Mouse (Mus musculus): Measurements from ENCODE around the gene Pole2. TPM values are rescaled to one million over a fixed set of nuclear protein-coding genes. Genes with fewer than 3 reads are reported as not detected.

Gene Pole2
- polyA plus RNA-seq, 1 experiment = 2.9 TPM

GRCm38 (mm10) chr12:69214393-69214792 lies 13.6 kb downstream of the Pole2 start:
- DNase-seq = no peak
- 86% methylated on average over 7 of the region's 7 CpGs for WGBS
- Histone ChIP-seq H3K4me3 (replicated peaks; ENCODE audit: extremely low read depth, low read depth, low read length) (no peak overlapping the region), H3K4me1 (ENCODE audit: control insufficient read depth, insufficient read depth, low read length) (no peaks in the 10 kb centered on the region)
- TF ChIP-seq CTCF (IDR thresholded peaks at IDR 0.05; ENCODE audit: insufficient read depth, low read length) (no peak), POLR2A (IDR thresholded peaks at IDR 0.05; ENCODE audit: borderline replicate concordance, extremely low read depth, low read depth, low read length) (no peak)

- DNase-seq = no peak
- H3K4me1 ChIP-seq (ENCODE audit: control insufficient read depth, insufficient read depth, low read length) = no peaks in the 10 kb centered on the region
- TF ChIP-seq POLR2A (IDR thresholded peaks at IDR 0.05; ENCODE audit: borderline replicate concordance, extremely low read depth, low read depth, low read length) = no peak
- no peak for TF ChIP-seq CTCF (IDR thresholded peaks at IDR 0.05; ENCODE audit: insufficient read depth, low read length)
- WGBS = 91% methylated on average over 13 of the region's 13 CpGs
- no peak overlapping the region for H3K4me3 ChIP-seq (replicated peaks; ENCODE audit: extremely low read depth, low read depth, low read length)
Measured at GRCm38 (mm10) chr12:69213186-69213777, 14.7 kb downstream of the Pole2 start.

- TF ChIP-seq POLR2A (IDR thresholded peaks at IDR 0.05; ENCODE audit: borderline replicate concordance, extremely low read depth, low read depth, low read length) (no peak), CTCF (IDR thresholded peaks at IDR 0.05; ENCODE audit: insufficient read depth, low read length) (0 out of 2 replicates have a peak, but pooled peaks have one; percentile 2)
- no peak for DNase-seq
- no peaks in the 10 kb centered on the region for H3K4me1 ChIP-seq (ENCODE audit: control insufficient read depth, insufficient read depth, low read length)
- WGBS = 60% methylated on average over 5 of the region's 5 CpGs
- H3K4me3 ChIP-seq (replicated peaks; ENCODE audit: extremely low read depth, low read depth, low read length) = no peak overlapping the region
Measured at GRCm38 (mm10) chr12:69211057-69211456, 16.9 kb downstream of the Pole2 start.

- WGBS = 94% methylated on average over 18 of the region's 18 CpGs
- TF ChIP-seq CTCF (IDR thresholded peaks at IDR 0.05; ENCODE audit: insufficient read depth, low read length) (no peak), POLR2A (IDR thresholded peaks at IDR 0.05; ENCODE audit: borderline replicate concordance, extremely low read depth, low read depth, low read length) (no peak)
- H3K4me3 ChIP-seq (replicated peaks; ENCODE audit: extremely low read depth, low read depth, low read length) = no peak overlapping the region
- no peaks in the 10 kb centered on the region for H3K4me1 ChIP-seq (ENCODE audit: control insufficient read depth, insufficient read depth, low read length)
- DNase-seq = no peak
Measured at GRCm38 (mm10) chr12:69210056-69210979, 17.7 kb downstream of the Pole2 start.

- TF ChIP-seq CTCF (IDR thresholded peaks at IDR 0.05; ENCODE audit: insufficient read depth, low read length) (no peak), POLR2A (IDR thresholded peaks at IDR 0.05; ENCODE audit: borderline replicate concordance, extremely low read depth, low read depth, low read length) (no peak)
- no peak overlapping the region for H3K4me3 ChIP-seq (replicated peaks; ENCODE audit: extremely low read depth, low read depth, low read length)
- DNase-seq = no peak
- H3K4me1 ChIP-seq (ENCODE audit: control insufficient read depth, insufficient read depth, low read length) = no peaks in the 10 kb centered on the region
- WGBS = 88% methylated on average over 2 of the region's 2 CpGs
Measured at GRCm38 (mm10) chr12:69208520-69208919, 19.5 kb downstream of the Pole2 start.

GRCm38 (mm10) chr12:69207926-69208325 lies 20.1 kb downstream of the Pole2 start:
- WGBS = 93% methylated on average over 7 of the region's 7 CpGs
- no peak overlapping the region for H3K4me3 ChIP-seq (replicated peaks; ENCODE audit: extremely low read depth, low read depth, low read length)
- H3K4me1 ChIP-seq (ENCODE audit: control insufficient read depth, insufficient read depth, low read length) = no peaks in the 10 kb centered on the region
- TF ChIP-seq POLR2A (IDR thresholded peaks at IDR 0.05; ENCODE audit: borderline replicate concordance, extremely low read depth, low read depth, low read length) (no peak), CTCF (IDR thresholded peaks at IDR 0.05; ENCODE audit: insufficient read depth, low read length) (no peak)
- DNase-seq = no peak

- 92% methylated on average over 8 of the region's 8 CpGs for WGBS
- DNase-seq = no peak
- TF ChIP-seq CTCF (IDR thresholded peaks at IDR 0.05; ENCODE audit: insufficient read depth, low read length) (no peak), POLR2A (IDR thresholded peaks at IDR 0.05; ENCODE audit: borderline replicate concordance, extremely low read depth, low read depth, low read length) (no peak)
- Histone ChIP-seq H3K4me3 (replicated peaks; ENCODE audit: extremely low read depth, low read depth, low read length) (no peak overlapping the region), H3K4me1 (ENCODE audit: control insufficient read depth, insufficient read depth, low read length) (no peaks in the 10 kb centered on the region)
Measured at GRCm38 (mm10) chr12:69207396-69207795, 20.6 kb downstream of the Pole2 start.

GRCm38 (mm10) chr12:69204052-69204833 lies 23.8 kb downstream of the Pole2 start, which contains the start of gene Gm49384:
Gene Gm49384, minus strand, starts transcription at chr12:69204267.
- DNase-seq = no peak
- H3K4me3 ChIP-seq (replicated peaks; ENCODE audit: extremely low read depth, low read depth, low read length) = no peak within 1 kb of the TSS
- H3K4me1 ChIP-seq (ENCODE audit: control insufficient read depth, insufficient read depth, low read length) = no peaks in the 10 kb centered on the region
- WGBS = 76% methylated on average over 16 of the region's 16 CpGs
- no peak for TF ChIP-seq CTCF (IDR thresholded peaks at IDR 0.05; ENCODE audit: insufficient read depth, low read length)
- TF ChIP-seq POLR2A (IDR thresholded peaks at IDR 0.05; ENCODE audit: borderline replicate concordance, extremely low read depth, low read depth, low read length) = no peak

GRCm38 (mm10) chr12:69198985-69199384 lies 29.0 kb downstream of the Pole2 start:
- H3K4me1 ChIP-seq (ENCODE audit: control insufficient read depth, insufficient read depth, low read length) = peaks cover 3% of the 10 kb centered on the region
- H3K4me3 ChIP-seq (replicated peaks; ENCODE audit: extremely low read depth, low read depth, low read length) = no peak overlapping the region
- DNase-seq = no peak
- TF ChIP-seq CTCF (IDR thresholded peaks at IDR 0.05; ENCODE audit: insufficient read depth, low read length) = no peak
